In the genomic region with DNA sequence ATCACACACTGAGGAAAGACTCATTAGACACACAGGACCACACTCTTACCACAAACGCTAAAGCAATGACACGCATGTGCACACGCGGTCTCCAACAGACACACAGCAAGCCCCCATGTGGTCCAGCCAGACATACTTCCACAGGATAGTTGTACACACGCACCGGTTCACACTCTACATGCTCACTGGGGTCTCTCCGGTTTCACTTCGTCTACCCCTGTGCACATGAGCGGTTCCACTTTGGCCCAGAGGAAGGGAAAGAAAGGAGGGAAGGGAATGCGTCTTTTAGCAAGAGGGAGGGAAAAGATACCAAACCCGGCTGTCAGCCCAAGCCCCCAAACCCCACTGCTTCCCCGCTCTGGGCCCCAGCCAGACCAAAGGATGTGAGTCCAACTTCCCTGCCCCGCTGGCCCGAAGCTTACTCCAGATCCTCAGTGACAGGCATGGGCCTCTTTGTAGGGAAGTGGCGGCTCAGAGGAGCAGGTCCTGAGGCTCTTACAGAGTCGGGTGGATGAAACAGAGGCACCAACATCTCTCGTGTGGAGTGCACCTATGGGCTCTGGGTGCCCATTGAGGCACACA, we compare ENCODE assay signal across 10 mouse cellular contexts. TPM values are rescaled to one million over a fixed set of nuclear protein-coding genes. Genes with fewer than 3 reads are reported as not detected.
DNase-seq lines count a peak whose midpoint lies in the region; ATAC-seq and TF ChIP-seq lines count a peak whose summit lies in the region.
"Had no signal": no experiment of that assay in that cellular context is flagged by ENCODE, and none has a peak within 500 bp of the region (broad histone marks: within the 10 kb centered on the region; RNA-seq: fewer than 3 reads in every experiment).

No protein-coding gene starts in this region.

- intact Hi-C loops in heart, postnatal 25 days (cut with DNase I) = no loop called here
- intact Hi-C loops in gastrocnemius, postnatal 14 days (cut with DNase I; ENCODE audit: low total_unique reads) = no loop called here

- H3K4me1 ChIP-seq in heart, embryonic 12.5 days (replicated peaks) = peaks cover 24% of the 10 kb centered on the region
- H3K4me1 ChIP-seq in liver, postnatal 0 days (ENCODE audit: insufficient read depth) = peaks cover 5% of the 10 kb centered on the region
- H3K4me1 ChIP-seq in liver, embryonic 12.5 days = 0 out of 2 replicates have a peak, but pooled peaks cover 15% of the 10 kb centered on the region
- H3K4me1 ChIP-seq in neural tube, embryonic 15.5 days = peaks cover 13% of the 10 kb centered on the region

- TF ChIP-seq CTCF in liver, postnatal 0 days (IDR thresholded peaks at IDR 0.05; ENCODE audit: low read depth) = no peak

- H3K27ac ChIP-seq in heart, embryonic 12.5 days (ENCODE audit: poor library complexity, severe bottlenecking) = no peak overlapping the region
- no peak overlapping the region for H3K27ac ChIP-seq in liver, postnatal 0 days (ENCODE audit: low read depth)
- no peak overlapping the region for H3K27ac ChIP-seq in liver, embryonic 12.5 days
- H3K27ac ChIP-seq in neural tube, embryonic 15.5 days (replicated peaks) = no peak overlapping the region
- H3K27ac ChIP-seq: liver, embryonic 13.5 days had no signal

- no peak for ATAC-seq in heart, embryonic 12.5 days (ENCODE audit: insufficient number of reproducible peaks, low FRiP score)
- ATAC-seq in liver, postnatal 0 days = no peak
- no peak for ATAC-seq in liver, embryonic 12.5 days
- ATAC-seq in granulocyte monocyte progenitor cell, adult 5-6 weeks (replicated peaks; ENCODE audit: poor library complexity, severe bottlenecking) = peak; percentile 50
- ATAC-seq in neural tube, embryonic 15.5 days (ENCODE audit: low FRiP score) = no peak

- TF ChIP-seq EP300 in liver, postnatal 0 days (IDR thresholded peaks at IDR 0.05; ENCODE audit: low read depth) = no peak

- H3K9me3 ChIP-seq in heart, embryonic 12.5 days (replicated peaks) = peaks cover 6% of the 10 kb centered on the region
- no peaks in the 10 kb centered on the region for H3K9me3 ChIP-seq in liver, postnatal 0 days (ENCODE audit: low read length)
- H3K9me3 ChIP-seq in liver, embryonic 12.5 days (replicated peaks) = no peaks in the 10 kb centered on the region
- H3K9me3 ChIP-seq in neural tube, embryonic 15.5 days (replicated peaks) = no peaks in the 10 kb centered on the region
- H3K9me3 ChIP-seq: liver, embryonic 13.5 days had no signal

- peak overlapping the region; percentile 72 for H3K4me2 ChIP-seq in heart, embryonic 12.5 days
- H3K4me2 ChIP-seq in liver, postnatal 0 days (ENCODE audit: low read depth, low read length) = peak overlapping the region; percentile 6; the same call in 1 of the 2 replicates
- no peak overlapping the region for H3K4me2 ChIP-seq in liver, embryonic 12.5 days
- H3K4me2 ChIP-seq in neural tube, embryonic 15.5 days = peak overlapping the region; percentile 16; the same call in 1 of the 2 replicates
- H3K4me2 ChIP-seq: liver, embryonic 13.5 days had no signal

- no peak for DNase-seq in heart, postnatal 25 days (ENCODE audit: low spot score)
- DNase-seq in liver, postnatal 0 days = no peak
- DNase-seq in gastrocnemius, postnatal 25 days = no peak
- DNase-seq in gastrocnemius, postnatal 14 days = no peak
- DNase-seq: cerebellum, postnatal 14 days; liver, embryonic 13.5 days had no signal

- WGBS in heart, embryonic 12.5 days = 27% methylated on average over 17 of the region's 17 CpGs
- 37% methylated on average over 17 of the region's 17 CpGs for WGBS in liver, postnatal 0 days (ENCODE audit: insufficient replicate concordance)
- 25% methylated on average over 17 of the region's 17 CpGs for whole genome bisulfite sequencing in liver, embryonic 12.5 days (ENCODE audit: insufficient replicate concordance)
- WGBS in neural tube, embryonic 15.5 days = 43% methylated on average over 17 of the region's 17 CpGs

- no peaks in the 10 kb centered on the region for H3K36me3 ChIP-seq in heart, embryonic 12.5 days
- no peaks in the 10 kb centered on the region for H3K36me3 ChIP-seq in liver, postnatal 0 days (replicated peaks; ENCODE audit: insufficient read depth, low read length)
- no peaks in the 10 kb centered on the region for H3K36me3 ChIP-seq in liver, embryonic 12.5 days
- no peaks in the 10 kb centered on the region for H3K36me3 ChIP-seq in neural tube, embryonic 15.5 days
- H3K36me3 ChIP-seq: liver, embryonic 13.5 days had no signal

- H3K9ac ChIP-seq in heart, embryonic 12.5 days = no peak overlapping the region
- H3K9ac ChIP-seq in liver, postnatal 0 days (replicated peaks) = no peak overlapping the region
- H3K9ac ChIP-seq in liver, embryonic 12.5 days = no peak overlapping the region
- H3K9ac ChIP-seq in neural tube, embryonic 15.5 days (replicated peaks) = no peak overlapping the region
- H3K9ac ChIP-seq: liver, embryonic 13.5 days had no signal

- H3K27me3 ChIP-seq in heart, embryonic 12.5 days (replicated peaks) = peaks cover 80% of the 10 kb centered on the region
- peaks cover 48% of the 10 kb centered on the region for H3K27me3 ChIP-seq in liver, postnatal 0 days (ENCODE audit: insufficient read depth, low read length)
- H3K27me3 ChIP-seq in liver, embryonic 12.5 days (replicated peaks) = peaks cover 90% of the 10 kb centered on the region
- peaks cover 62% of the 10 kb centered on the region for H3K27me3 ChIP-seq in neural tube, embryonic 15.5 days (replicated peaks)

- 0 out of 2 replicates have a peak overlapping the region, but pooled peaks have one; percentile 8 for H3K4me3 ChIP-seq in heart, embryonic 12.5 days
- no peak overlapping the region for H3K4me3 ChIP-seq in liver, postnatal 0 days (ENCODE audit: low read depth, low read length)
- no peak overlapping the region for H3K4me3 ChIP-seq in liver, embryonic 12.5 days
- no peak overlapping the region for H3K4me3 ChIP-seq in neural tube, embryonic 15.5 days (replicated peaks)
- H3K4me3 ChIP-seq: liver, embryonic 13.5 days had no signal

RNA-seq across cellular contexts. Expression of a gene that starts 1.6 kb away (rescaled TPM):
- polyA plus RNA-seq in heart, embryonic 12.5 days (2016; fragmentation: Nextera tagmentation; extraction: Ambion mirVana) = 4.7 and 4.9 TPM in 2 replicates
- under 1 TPM; 0.75 to 0.81 TPM for total RNA-seq in heart, postnatal 25 days (2021)
- polyA plus RNA-seq in liver, postnatal 0 days (2015; fragmentation: Nextera tagmentation; extraction: Ambion mirVana) = 0.25 and 0.26 TPM in 2 replicates
- 1.8 and 2.3 TPM in 2 replicates for polyA plus RNA-seq in liver, embryonic 12.5 days (2016; fragmentation: Nextera tagmentation; extraction: Ambion mirVana)
- not detected in 2 replicates for total RNA-seq in granulocyte monocyte progenitor cell, adult 5-6 weeks (2014; fragmentation: Nextera tagmentation)
- total RNA-seq in granulocyte monocyte progenitor cell, adult 5-6 weeks (2017) = not detected in 2 replicates
- polyA plus RNA-seq in neural tube, embryonic 15.5 days (2015; fragmentation: Nextera tagmentation; extraction: Ambion mirVana) = 7.4 and 9.8 TPM in 2 replicates
- total RNA-seq in gastrocnemius, postnatal 25 days (2021) = 1 to 10 TPM in 1 of 2 experiments, under 1 TPM in 1; 0.96 to 3.9 TPM
- total RNA-seq in gastrocnemius, postnatal 14 days (2021) = 1 to 10 TPM; 4.7 to 5.6 TPM

RNA-seq across cellular contexts. Expression of a gene that starts 26.1 kb away (rescaled TPM):
- polyA plus RNA-seq in heart, embryonic 12.5 days (2016; fragmentation: Nextera tagmentation; extraction: Ambion mirVana) = 68.0 and 68.7 TPM in 2 replicates
- 10 to 100 TPM; 43.2 to 47.1 TPM for total RNA-seq in heart, postnatal 25 days (2021)
- polyA plus RNA-seq in liver, postnatal 0 days (2015; fragmentation: Nextera tagmentation; extraction: Ambion mirVana) = 39.0 and 39.2 TPM in 2 replicates
- polyA plus RNA-seq in liver, embryonic 12.5 days (2016; fragmentation: Nextera tagmentation; extraction: Ambion mirVana) = 43.7 and 44.0 TPM in 2 replicates
- 46.2 and 55.5 TPM in 2 replicates for total RNA-seq in granulocyte monocyte progenitor cell, adult 5-6 weeks (2014; fragmentation: Nextera tagmentation)
- 48.4 and 54.8 TPM in 2 replicates for total RNA-seq in granulocyte monocyte progenitor cell, adult 5-6 weeks (2017)
- 175 and 188 TPM in 2 replicates for polyA plus RNA-seq in neural tube, embryonic 15.5 days (2015; fragmentation: Nextera tagmentation; extraction: Ambion mirVana)
- 10 to 100 TPM; 18.0 to 21.0 TPM for total RNA-seq in gastrocnemius, postnatal 25 days (2021)
- 10 to 100 TPM; 22.2 to 24.3 TPM for total RNA-seq in gastrocnemius, postnatal 14 days (2021)

RNA-seq across cellular contexts. Expression of a gene that starts 32.0 kb away (rescaled TPM):
- polyA plus RNA-seq in heart, embryonic 12.5 days (2016; fragmentation: Nextera tagmentation; extraction: Ambion mirVana) = 73.9 and 76.4 TPM in 2 replicates
- 100 to 1,000 TPM; 255 to 285 TPM for total RNA-seq in heart, postnatal 25 days (2021)
- polyA plus RNA-seq in liver, postnatal 0 days (2015; fragmentation: Nextera tagmentation; extraction: Ambion mirVana) = 7.2 and 10.0 TPM in 2 replicates
- polyA plus RNA-seq in liver, embryonic 12.5 days (2016; fragmentation: Nextera tagmentation; extraction: Ambion mirVana) = 20.9 and 23.3 TPM in 2 replicates
- total RNA-seq in granulocyte monocyte progenitor cell, adult 5-6 weeks (2014; fragmentation: Nextera tagmentation) = 20.6 and 25.6 TPM in 2 replicates
- 12.8 and 20.2 TPM in 2 replicates for total RNA-seq in granulocyte monocyte progenitor cell, adult 5-6 weeks (2017)
- 65.4 and 79.7 TPM in 2 replicates for polyA plus RNA-seq in neural tube, embryonic 15.5 days (2015; fragmentation: Nextera tagmentation; extraction: Ambion mirVana)
- total RNA-seq in gastrocnemius, postnatal 25 days (2021) = 100 to 1,000 TPM; 166 to 187 TPM
- 100 to 1,000 TPM; 165 to 201 TPM for total RNA-seq in gastrocnemius, postnatal 14 days (2021)

RNA-seq across cellular contexts. Expression of a gene that starts 33.3 kb away (rescaled TPM):
- polyA plus RNA-seq in heart, embryonic 12.5 days (2016; fragmentation: Nextera tagmentation; extraction: Ambion mirVana) = 37.4 and 38.8 TPM in 2 replicates
- total RNA-seq in heart, postnatal 25 days (2021) = 10 to 100 TPM; 11.4 to 11.9 TPM
- polyA plus RNA-seq in liver, postnatal 0 days (2015; fragmentation: Nextera tagmentation; extraction: Ambion mirVana) = 31.9 and 34.3 TPM in 2 replicates
- polyA plus RNA-seq in liver, embryonic 12.5 days (2016; fragmentation: Nextera tagmentation; extraction: Ambion mirVana) = 36.0 and 38.0 TPM in 2 replicates
- total RNA-seq in granulocyte monocyte progenitor cell, adult 5-6 weeks (2014; fragmentation: Nextera tagmentation) = 24.9 and 33.4 TPM in 2 replicates
- 27.7 and 28.2 TPM in 2 replicates for total RNA-seq in granulocyte monocyte progenitor cell, adult 5-6 weeks (2017)
- 75.5 and 79.8 TPM in 2 replicates for polyA plus RNA-seq in neural tube, embryonic 15.5 days (2015; fragmentation: Nextera tagmentation; extraction: Ambion mirVana)
- total RNA-seq in gastrocnemius, postnatal 25 days (2021) = 1 to 10 TPM; 7.4 to 8.4 TPM
- total RNA-seq in gastrocnemius, postnatal 14 days (2021) = 10 to 100 TPM in 1 of 2 experiments, 1 to 10 TPM in 1; 9.8 to 11.5 TPM

RNA-seq across cellular contexts. Expression of a gene that starts 37.3 kb away (rescaled TPM):
- 1.4 and 1.5 TPM in 2 replicates for polyA plus RNA-seq in heart, embryonic 12.5 days (2016; fragmentation: Nextera tagmentation; extraction: Ambion mirVana)
- under 1 TPM; 0.28 to 0.44 TPM for total RNA-seq in heart, postnatal 25 days (2021)
- polyA plus RNA-seq in liver, postnatal 0 days (2015; fragmentation: Nextera tagmentation; extraction: Ambion mirVana) = 0.17 and 0.26 TPM in 2 replicates
- 0.54 and 0.57 TPM in 2 replicates for polyA plus RNA-seq in liver, embryonic 12.5 days (2016; fragmentation: Nextera tagmentation; extraction: Ambion mirVana)
- not detected in 2 replicates for total RNA-seq in granulocyte monocyte progenitor cell, adult 5-6 weeks (2014; fragmentation: Nextera tagmentation)
- not detected in 2 replicates for total RNA-seq in granulocyte monocyte progenitor cell, adult 5-6 weeks (2017)
- polyA plus RNA-seq in neural tube, embryonic 15.5 days (2015; fragmentation: Nextera tagmentation; extraction: Ambion mirVana) = 8.3 and 9.2 TPM in 2 replicates
- total RNA-seq in gastrocnemius, postnatal 25 days (2021) = under 1 TPM; 0.31 to 0.88 TPM
- 1 to 10 TPM in 1 of 2 experiments, under 1 TPM in 1; 0.74 to 1.1 TPM for total RNA-seq in gastrocnemius, postnatal 14 days (2021)

Comparison
In these comparisons a context has a peak if more than half of its experiments do, and no peak if none do; other contexts are left out.
1. RNA of a gene that starts 32.0 kb away (total RNA-seq): 255 to 285 TPM in heart, postnatal 25 days, 165 to 201 TPM in gastrocnemius, postnatal 14 days and 166 to 187 TPM in gastrocnemius, postnatal 25 days; 12.8 to 25.6 TPM in granulocyte monocyte progenitor cell, adult 5-6 weeks; every median in the first group is over 4 times any median in the second.